Mouse (Mus musculus) lung, postnatal 0 days (tissue): ENCODE results near the gene Agr2.

Experiments used
- CTCF ChIP-seq: IDR thresholded peaks from 2 replicates; pipeline ENCODE4 v1.5.1; 2016; ENCODE audit warnings: antibody characterized with exemption, mild to moderate bottlenecking
- EP300 ChIP-seq: IDR thresholded peaks from 2 replicates; pipeline ENCODE4 v1.6.1; 2016; ENCODE audit warnings: antibody characterized with exemption, mild to moderate bottlenecking, control low read depth

DNA sequence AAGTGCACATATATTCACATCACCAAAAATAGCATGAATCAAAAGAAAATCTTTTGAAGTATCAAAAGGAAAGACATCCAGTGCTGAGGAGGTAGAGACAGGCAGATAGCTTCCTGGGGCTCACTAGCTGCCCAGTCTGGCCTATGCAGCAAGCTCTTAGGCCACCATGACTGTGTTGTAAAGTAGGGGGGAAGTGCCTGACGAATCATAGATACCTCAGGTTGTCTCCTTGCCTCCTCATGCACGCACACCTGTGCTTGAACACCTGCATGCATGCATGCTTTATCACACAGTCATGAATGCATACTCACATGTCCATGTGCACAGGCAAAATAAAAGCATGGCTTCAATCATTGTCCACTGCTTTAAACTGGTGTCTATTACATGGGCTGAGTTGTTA is 52.0 kb downstream of the Agr2 start:
- no peak for TF ChIP-seq CTCF
- no peak for TF ChIP-seq EP300
